Mouse (Mus musculus) kidney, postnatal 36 days (tissue): ENCODE data around the gene Hipk4.

Experiments used
- DNase-seq, 2 experiments: peaks; one replicate each; pipeline ENCODE4 v3.0.0; 2021 to 2022; ENCODE audit warnings: mixed read lengths in 2 of 2

Hipk4 gene

GRCm38 (mm10) chr7:27522967-27523366 lies at the start of gene Hipk4:
Gene Hipk4 (plus strand): TSS chr7:27523267.
- no peak for DNase-seq

GRCm38 (mm10) chr7:27473835-27474489 lies 49.1 kb upstream of the Hipk4 start:
- no peak for DNase-seq

- DNase-seq, result peak; percentile 100
These were observed 48.5 kb upstream of the Hipk4 start for GRCm38 (mm10) chr7:27474490-27474954.

GRCm38 (mm10) chr7:27475596-27475995 lies 47.5 kb upstream of the Hipk4 start:
- no peak for DNase-seq

GRCm38 (mm10) chr7:27476098-27476635 lies 46.9 kb upstream of the Hipk4 start:
- DNase-seq, result peak; percentile 71 to 77

- DNase-seq, result no peak
These were observed 44.5 kb upstream of the Hipk4 start for GRCm38 (mm10) chr7:27478561-27478960.

- peak; percentile 66 to 79 for DNase-seq
These were observed 43.3 kb upstream of the Hipk4 start for GRCm38 (mm10) chr7:27479750-27480149.

- DNase-seq, result peak in 1 of 2 experiments; percentile 49
These were observed 42.6 kb upstream of the Hipk4 start for GRCm38 (mm10) chr7:27480506-27480905.

- DNase-seq, result no peak
These were observed 42.0 kb upstream of the Hipk4 start for GRCm38 (mm10) chr7:27480927-27481626.

GRCm38 (mm10) chr7:27481627-27481969 lies 41.5 kb upstream of the Hipk4 start:
- DNase-seq, result peak; percentile 96 to 97

GRCm38 (mm10) chr7:27483860-27484259 lies 39.2 kb upstream of the Hipk4 start:
- DNase-seq, result no peak

- DNase-seq, result peak; percentile 54 to 66
These were observed 36.8 kb upstream of the Hipk4 start for GRCm38 (mm10) chr7:27486102-27486769.

GRCm38 (mm10) chr7:27486770-27487697 lies 36.0 kb upstream of the Hipk4 start, which contains the start of gene Sertad1:
Gene Sertad1 (plus strand): TSS chr7:27486910.
- DNase-seq, result peak; percentile 100

GRCm38 (mm10) chr7:27487740-27488268 lies 35.3 kb upstream of the Hipk4 start:
- DNase-seq, result peak; percentile 82 to 90

GRCm38 (mm10) chr7:27489270-27489869 lies 33.7 kb upstream of the Hipk4 start:
- DNase-seq, result peak in 1 of 2 experiments; percentile 35

- DNase-seq, result no peak
These were observed 32.9 kb upstream of the Hipk4 start for GRCm38 (mm10) chr7:27490227-27490542.

GRCm38 (mm10) chr7:27490543-27491329 lies 32.3 kb upstream of the Hipk4 start:
- DNase-seq, result peak; percentile 97 to 98

- DNase-seq, result peak; percentile 47 to 48
These were observed 31.2 kb upstream of the Hipk4 start for GRCm38 (mm10) chr7:27491856-27492255.

- DNase-seq, result no peak
These were observed 30.0 kb upstream of the Hipk4 start for GRCm38 (mm10) chr7:27493022-27493421.

GRCm38 (mm10) chr7:27493450-27493849 lies 29.6 kb upstream of the Hipk4 start:
- no peak for DNase-seq
